Mouse (Mus musculus) lung, postnatal 10 days (tissue): Measurements from ENCODE around the gene Spred1.
"Not testable (repeated sequence)": the region's sequence is repeated elsewhere in the genome, so short reads cannot be mapped to it uniquely, and the experiment has no call there.

Experiments used
- DNase-seq: peaks from one replicate; pipeline ENCODE4 v3.0.0; 2021

The Spred1 gene

DNA sequence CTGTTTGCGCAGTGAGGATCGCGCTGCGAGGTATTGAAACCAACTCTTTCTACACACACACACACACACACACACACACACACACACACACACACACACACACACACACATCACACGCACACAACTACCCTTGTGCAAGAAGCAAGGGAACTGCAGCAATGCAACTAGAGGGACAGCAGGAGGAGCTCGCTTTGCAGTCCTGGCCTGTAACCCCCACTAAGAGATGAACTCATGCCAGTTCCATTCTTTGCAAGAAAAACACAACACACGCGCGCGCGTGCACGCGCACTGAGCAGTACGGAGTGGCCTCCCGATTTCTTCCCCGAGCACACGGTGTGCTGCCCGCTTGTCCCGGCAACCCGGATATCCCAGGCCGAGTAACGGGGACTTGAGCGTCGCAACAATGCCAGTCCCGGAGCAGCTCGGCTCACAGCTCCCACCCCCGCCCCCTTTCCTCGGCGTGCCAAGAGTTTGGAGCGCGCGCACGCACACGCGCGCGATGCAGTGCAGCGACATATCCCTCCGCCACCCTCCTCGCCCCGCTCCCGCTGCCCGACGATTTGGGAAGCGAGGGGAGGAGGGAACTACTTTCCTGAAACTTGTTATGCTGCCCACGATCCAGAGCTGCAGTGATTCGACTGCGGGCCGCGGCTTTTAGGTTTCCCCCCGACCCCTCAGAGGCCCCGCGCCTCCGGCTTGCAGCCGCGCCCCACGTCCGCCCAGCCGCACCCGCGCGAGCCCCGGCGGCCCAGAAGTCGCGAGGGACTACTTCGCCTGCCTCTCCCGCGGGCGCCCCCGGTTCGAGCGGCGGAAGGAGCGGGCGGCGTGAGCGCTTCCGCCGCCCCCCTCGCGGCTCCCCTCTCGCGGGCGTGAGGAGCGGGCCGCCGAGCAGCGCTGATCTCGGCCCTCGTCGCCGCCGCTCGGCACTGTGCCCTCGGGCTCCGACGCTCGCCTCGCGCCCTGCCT lies 645 bp upstream of the Spred1 start:
- peak; percentile 94 for DNase-seq

- no peak for DNase-seq
Measured at GRCm38 (mm10) chr2:117121984-117122605, 921 bp downstream of the Spred1 start.

- peak; percentile 70 for DNase-seq
Measured at GRCm38 (mm10) chr2:117122701-117123337, 1.6 kb downstream of the Spred1 start.

DNA sequence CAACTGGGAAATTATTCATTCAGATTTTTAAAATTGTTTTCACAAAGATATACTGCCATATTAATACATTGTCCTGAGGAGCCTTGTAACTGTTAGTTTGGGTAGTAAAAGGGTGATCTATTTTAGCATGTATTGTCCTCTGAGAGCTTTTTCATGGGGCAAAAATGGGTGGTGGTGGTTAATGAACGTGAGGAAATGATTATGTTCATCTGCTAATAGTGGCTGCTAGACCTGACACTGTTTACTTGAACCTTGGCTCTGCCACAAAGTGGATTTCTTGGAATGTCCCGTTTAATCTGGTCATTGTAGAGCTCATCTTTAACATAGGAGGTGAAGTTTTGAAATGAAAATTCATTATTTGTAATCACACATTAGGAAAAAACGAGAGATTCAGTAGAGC lies 2.5 kb downstream of the Spred1 start:
- DNase-seq: no peak

- DNase-seq: no peak
Measured at GRCm38 (mm10) chr2:117124839-117125238, 3.7 kb downstream of the Spred1 start.

DNA sequence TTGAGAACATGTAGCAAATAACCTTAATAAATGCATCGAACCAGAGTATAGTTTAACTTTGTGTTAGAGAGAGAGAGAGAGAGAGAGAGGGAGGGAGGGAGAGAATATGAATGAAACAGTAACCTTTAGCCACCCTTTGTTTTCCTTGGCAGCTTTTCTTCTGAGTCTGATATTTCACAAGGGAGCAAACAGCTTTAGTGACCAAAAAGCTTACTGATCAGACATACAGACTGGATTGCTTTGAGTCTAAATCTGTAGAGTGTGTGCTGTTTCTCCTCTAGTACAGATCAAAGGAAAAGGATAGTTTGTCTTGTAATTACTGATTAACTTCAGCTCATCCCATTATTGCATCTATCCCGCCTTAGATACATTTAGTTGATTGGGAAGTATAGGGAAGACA lies 8.0 kb downstream of the Spred1 start:
- DNase-seq: no peak

GRCm38 (mm10) chr2:117131041-117131440 lies 9.9 kb downstream of the Spred1 start:
- DNase-seq: not testable (repeated sequence)

DNA sequence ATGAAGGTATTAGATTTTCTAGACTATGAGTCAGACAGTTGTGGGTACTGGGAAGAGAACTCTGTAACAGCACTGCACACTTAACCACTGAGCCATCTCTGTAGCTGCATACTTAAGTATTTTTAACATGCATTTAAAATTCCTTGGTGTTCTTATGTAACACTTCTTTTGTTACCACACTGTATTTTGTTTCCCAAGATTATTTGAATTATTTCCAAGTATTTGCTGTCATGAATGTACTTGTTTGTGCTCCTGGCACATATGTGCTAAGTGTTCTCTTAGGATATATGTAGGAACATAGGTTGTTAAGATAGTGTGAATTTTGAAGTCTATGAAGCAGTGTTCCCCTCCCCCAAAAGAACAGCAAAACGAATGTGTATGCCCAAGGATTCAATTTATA lies 10.7 kb downstream of the Spred1 start:
- no peak for DNase-seq

- no peak for DNase-seq
Measured at GRCm38 (mm10) chr2:117133541-117133940, 12.4 kb downstream of the Spred1 start.

- DNase-seq: no peak
Measured at GRCm38 (mm10) chr2:117137751-117138150, 16.6 kb downstream of the Spred1 start.

DNA sequence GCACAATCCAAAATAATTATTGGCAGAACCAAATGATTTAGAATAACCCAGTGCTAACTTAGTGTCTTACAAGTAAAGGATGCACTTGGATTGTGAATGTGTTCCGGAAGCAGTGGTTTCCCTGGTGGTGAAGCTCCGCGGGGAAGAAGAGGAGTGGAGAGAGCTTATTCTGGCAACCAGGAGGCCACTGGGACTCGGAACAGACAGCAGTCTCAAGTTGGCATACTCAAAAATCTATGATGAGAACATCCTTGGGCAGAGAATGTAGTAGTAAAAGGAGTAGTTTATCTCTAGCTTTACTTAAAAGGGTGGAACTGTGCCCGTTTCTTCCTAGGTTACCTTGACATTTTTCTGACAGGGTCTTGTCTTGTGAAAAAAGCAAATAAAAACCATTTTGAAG lies 17.8 kb downstream of the Spred1 start:
- no peak for DNase-seq

- no peak for DNase-seq
Measured at GRCm38 (mm10) chr2:117139977-117140376, 18.8 kb downstream of the Spred1 start.

- no peak for DNase-seq
Measured at GRCm38 (mm10) chr2:117143106-117143505, 21.9 kb downstream of the Spred1 start.

GRCm38 (mm10) chr2:117146026-117146425 lies 24.9 kb downstream of the Spred1 start:
- DNase-seq: no peak

GRCm38 (mm10) chr2:117146617-117147016 lies 25.4 kb downstream of the Spred1 start:
- no peak for DNase-seq

DNA sequence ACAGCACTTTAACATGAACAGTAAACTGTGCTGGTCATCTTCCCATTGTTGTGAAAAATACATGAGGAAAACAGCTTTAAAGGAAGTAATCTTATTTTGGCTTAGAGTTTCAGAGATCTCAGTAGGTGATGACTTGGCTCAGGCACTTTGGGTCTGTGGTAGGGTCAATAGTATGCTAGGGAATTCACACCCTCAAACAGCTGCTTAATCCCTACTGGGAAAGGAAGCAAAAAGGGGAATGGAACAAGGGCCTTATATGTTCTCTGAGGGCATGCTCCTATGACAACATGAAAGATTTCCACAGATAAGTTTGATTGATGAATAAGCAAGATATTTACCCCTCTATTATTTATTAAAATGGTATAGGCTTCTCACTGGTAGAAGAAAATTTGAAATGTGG lies 31.0 kb downstream of the Spred1 start:
- no peak for DNase-seq

- no peak for DNase-seq
Measured at GRCm38 (mm10) chr2:117168379-117168778, 47.2 kb downstream of the Spred1 start.

DNA sequence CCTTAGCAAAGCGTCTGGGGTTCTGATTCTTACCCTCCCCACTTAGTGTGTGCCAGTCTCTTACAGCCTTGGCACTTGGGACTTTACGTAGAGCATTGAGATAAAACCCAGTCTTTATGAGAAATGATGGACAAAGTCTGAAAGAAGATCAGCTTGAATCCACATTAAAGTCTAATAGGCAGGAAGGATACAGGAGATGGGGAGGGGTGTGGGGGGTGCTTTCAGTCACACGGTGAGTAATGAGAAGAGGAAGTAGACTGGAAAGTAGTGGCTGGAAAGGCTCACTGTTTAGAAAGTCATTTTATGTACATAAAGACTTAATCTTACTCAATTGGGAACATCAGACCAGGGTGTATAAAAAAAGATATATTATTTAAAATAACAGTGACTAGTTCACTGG lies 47.9 kb downstream of the Spred1 start:
- no peak for DNase-seq

DNA sequence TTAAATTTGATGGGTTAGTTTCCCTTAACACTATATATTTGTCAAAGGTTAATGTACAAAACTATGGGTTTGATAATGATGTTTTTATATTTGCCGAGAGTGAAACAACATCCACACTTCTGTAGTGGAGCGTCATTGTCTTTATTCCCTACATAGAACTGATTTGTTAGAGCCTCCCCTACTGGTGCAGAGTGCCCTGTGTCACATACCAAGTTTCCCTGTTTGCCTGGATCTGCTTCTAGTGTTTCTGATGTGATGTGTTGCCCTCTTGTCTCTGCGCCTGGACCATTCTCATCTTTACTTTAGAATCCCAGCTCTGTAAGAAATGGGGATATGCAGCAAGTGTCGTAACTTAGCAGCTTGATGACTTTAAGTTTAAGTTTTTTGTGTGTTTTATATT lies 51.8 kb downstream of the Spred1 start:
- peak; percentile 23 for DNase-seq

DNA sequence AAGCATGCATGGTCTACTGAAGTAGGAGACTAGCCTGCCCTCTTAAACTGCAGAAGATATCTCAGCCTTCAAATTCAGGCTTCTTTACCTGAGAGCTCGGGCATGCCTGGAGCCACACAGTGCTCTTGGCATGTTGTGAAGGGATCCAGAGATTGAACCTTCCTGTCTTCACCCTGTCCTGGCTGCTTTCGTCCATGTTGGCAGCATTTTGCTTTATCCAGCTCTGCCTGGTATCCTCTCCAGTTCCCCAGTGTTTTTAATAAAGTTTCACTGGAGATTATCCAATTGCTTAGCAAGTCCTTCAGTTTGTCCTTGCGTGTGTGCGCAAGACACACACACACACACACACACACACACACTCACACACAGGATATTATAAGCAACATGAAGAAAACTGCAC lies 54.9 kb downstream of the Spred1 start:
- no peak for DNase-seq

DNA sequence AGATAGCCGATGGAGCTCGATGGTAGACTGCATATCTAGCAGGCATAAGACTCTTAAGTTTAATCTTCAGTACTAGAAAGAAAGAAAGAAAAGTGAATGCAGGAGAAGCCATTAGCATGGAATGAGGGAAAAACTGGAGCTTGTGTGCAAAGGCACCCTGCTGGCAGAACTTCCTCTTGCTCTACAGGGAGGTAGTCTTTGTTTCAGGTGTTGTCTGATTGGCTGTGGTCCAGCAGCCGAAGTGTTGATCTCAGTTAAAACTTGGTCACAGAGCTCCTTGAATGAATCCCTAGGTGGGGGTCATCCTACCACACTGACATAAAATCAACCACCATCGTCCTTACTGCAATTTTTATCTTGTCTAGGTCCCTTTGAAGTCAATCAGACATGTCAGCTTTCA lies 55.8 kb downstream of the Spred1 start:
- no peak for DNase-seq

- peak; percentile 86 for DNase-seq
Measured at GRCm38 (mm10) chr2:117180250-117180885, 59.2 kb downstream of the Spred1 start.

- no peak for DNase-seq
Measured at GRCm38 (mm10) chr2:117185587-117185986, 64.4 kb downstream of the Spred1 start.
